Mouse (Mus musculus) ES-E14 (cell line): ENCODE measurements around the gene Pip5kl1.

ENCODE experiments used
- CHD2 ChIP-seq: IDR thresholded peaks from 2 replicates; pipeline ENCODE4 v1.6.1; 2014; ENCODE audit warnings: mild to moderate bottlenecking, low read depth, low read length, inconsistent platforms
- HCFC1 ChIP-seq: IDR thresholded peaks from 2 replicates; pipeline ENCODE4 v1.6.1; 2012; ENCODE audit warnings: low read length, inconsistent platforms, borderline replicate concordance; ENCODE audit not compliant: insufficient read depth
- MAFK ChIP-seq: IDR thresholded peaks from 2 replicates; pipeline ENCODE4 v1.6.1; 2014; ENCODE audit warnings: mild to moderate bottlenecking, low read depth, low read length, inconsistent platforms; ENCODE audit not compliant: insufficient read depth
- ZNF384 ChIP-seq: IDR thresholded peaks from 2 replicates; pipeline ENCODE4 v1.6.1; 2012; ENCODE audit warnings: low read depth, low read length, inconsistent platforms

GRCm38 (mm10) chr2:32572196-32572595 lies 2.4 kb upstream of the Pip5kl1 start:
- TF ChIP-seq MAFK (no peak), HCFC1 (no peak), ZNF384 (no peak), CHD2 (no peak)
